Mouse (Mus musculus) right cerebral cortex, postnatal 25 days (tissue): ENCODE measurements around the gene Cirbp.
A peak's percentile ranks its signal among the peaks of the same experiment; 100 is the strongest.

Source experiments
- DNase-seq: peaks from one replicate; pipeline ENCODE4 v3.0.0; 2022

The Cirbp gene

DNA sequence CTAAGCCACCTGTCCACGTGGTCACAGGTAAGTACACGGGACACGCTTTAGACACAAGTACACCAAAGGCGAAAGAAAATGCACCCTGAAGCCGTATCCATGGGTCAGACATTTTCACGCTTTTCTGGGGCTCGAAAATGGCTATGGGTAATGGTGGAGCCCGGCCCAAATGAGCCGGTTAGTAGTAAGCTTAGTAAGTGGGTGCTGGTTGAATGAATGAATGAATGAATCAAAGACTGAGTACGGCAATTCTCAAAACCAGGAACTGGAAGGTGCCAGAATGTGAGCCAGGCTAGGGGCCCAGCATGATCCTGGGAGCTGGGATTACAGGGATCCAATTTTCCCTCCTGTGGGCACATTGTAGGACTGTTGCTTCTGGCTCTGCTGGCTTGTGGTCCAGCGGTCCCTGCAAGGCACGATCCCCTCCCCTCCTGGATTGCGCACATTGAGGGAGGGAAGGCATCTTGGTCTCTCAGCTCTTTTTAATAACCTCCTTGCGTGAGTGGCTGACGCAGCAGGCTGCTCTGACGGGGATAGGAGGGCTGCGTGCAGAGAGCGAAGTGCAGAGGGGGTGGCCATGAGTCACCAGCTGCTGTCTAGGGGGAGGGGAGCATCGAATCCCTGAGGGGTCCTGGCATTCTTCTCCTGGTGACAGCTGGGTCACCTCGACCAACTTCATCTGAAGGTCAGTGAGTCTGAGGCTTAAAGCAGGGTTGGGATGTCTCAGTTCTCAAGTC, at the start of gene Cirbp:
TSS of gene Cirbp (plus strand) at position 594 of the 737 bp plus-strand sequence.
- peak; percentile 65 for DNase-seq

DNA sequence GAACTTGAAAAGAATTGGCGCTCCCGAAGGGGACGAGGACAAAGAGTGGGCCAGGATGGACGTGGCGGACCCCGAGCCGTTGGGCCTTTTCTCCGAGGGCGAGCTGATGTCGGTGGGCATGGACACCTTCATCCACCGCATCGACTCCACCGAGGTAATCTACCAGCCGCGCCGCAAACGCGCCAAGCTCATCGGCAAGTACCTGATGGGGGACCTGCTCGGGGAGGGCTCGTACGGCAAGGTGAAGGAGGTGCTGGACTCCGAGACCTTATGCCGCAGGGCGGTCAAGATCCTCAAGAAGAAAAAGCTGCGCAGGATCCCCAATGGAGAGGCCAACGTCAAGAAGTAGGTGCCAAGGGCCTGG, 49.2 kb upstream of the Cirbp start:
- DNase-seq = no peak

DNA sequence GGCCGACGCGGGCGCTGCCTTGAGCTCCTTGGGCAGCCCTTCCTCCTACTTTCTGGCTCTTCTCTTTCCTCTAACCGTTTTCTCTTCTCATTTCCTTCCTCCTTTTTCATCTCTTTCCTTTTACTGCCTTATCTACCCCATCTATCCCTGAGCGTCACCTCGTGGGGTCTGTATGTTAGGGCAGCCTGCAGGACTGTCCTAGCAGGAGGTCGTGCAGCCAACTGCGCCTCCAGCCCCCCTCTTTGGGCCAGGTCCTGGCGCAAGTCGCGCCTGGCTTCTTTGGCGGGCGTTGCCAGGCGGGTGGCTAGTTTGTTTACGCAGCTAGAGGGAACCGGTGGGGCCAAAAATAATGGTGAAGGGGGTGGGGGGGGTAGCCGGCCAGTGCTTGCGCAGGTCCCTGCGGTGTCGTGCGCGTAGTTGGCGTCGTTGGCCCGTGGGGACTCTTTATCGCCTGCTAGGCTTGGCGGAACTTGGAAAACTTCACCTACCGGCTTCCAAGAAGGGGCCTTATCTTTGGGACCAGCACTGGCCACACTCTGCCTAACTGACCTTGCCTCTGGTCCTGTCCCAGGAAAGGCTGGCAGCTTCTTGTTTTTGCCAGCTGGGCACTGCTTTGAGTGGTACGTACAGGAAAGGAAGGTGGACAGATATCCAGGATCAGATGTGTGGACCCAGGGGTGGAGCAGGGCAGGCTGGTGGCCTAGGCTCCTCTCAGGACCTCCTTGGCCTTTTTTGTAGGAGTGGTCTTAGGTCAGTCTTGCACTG, 48.7 kb upstream of the Cirbp start:
- DNase-seq = no peak

DNA sequence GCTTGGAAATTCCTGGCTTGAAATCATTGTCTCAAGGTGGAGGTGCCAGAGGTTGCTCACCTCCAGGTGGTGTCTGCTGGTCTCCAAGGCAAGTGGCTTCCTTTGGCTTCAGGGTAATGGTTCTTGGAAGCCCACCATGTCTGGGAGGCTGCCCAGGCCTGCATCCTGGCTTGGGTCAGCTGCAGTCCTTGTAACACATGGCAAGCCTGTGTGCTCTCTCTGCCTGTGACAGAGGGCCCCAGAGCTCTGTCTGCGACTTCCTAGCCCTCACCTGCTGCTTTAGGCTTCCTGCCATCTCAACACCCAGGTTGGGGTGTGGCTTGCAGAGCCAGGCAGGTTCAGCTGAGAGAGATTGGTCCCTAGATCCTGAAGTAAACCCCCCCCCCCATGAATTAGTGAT, 48.0 kb upstream of the Cirbp start:
- DNase-seq = no peak

DNA sequence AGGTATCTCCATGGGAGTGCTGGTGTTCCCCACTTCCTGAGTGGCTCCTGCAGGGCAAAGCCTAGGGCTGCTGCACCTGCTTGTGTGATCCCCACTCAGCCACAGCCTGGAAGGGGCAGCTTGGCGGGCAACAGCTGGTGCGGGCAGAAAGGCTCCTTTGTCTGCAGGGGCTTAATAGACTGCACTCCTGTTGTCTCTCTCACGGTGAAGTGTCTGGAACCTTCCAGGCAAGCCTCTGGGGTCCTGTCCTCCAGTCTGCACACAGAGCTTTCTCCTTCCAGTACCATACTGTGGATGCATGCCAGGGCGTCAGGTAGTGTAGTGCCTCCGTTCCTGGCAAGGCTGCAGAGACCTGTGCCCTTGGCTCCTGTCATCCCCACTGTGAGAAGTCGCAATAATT, 47.2 kb upstream of the Cirbp start:
- DNase-seq = no peak

DNA sequence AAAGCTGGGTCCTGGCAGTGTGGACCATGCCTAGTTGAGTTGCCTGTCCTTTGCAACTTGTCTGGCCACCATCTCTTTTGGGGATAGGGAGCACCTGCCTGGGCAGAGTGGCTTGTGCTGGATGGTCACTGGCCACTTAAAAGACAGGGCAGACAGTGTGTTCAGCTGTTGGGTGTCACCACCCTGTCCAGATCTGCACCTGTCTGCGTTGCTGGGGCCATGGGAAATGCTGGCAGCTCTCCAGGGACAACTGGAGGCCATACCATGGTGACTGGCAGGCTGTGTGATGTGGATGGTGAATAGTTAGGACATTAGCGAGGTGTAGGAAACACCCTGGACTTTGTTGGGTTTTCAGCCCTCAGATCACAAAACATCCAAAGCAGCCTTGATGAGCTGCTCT, 45.6 kb upstream of the Cirbp start:
- DNase-seq = no peak

DNA sequence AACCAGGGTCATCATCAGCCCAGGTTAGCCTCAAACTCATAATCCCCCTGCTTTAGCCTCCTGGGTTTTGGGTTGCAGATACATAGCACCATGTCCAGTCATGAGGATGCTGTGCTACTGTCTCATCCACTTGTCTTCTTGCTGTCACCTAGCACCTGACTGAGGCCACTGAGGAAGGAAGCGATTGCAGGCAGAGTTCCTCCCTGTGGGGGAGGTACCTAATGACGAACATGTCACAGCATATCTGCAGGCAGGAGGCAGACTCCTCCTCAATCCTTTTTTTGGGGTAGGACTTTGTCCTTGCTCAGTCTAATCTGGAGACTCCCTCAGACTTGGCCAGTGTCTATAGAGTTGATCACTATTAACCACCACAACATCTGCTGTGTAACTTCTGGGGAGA, 44.1 kb upstream of the Cirbp start:
- no peak for DNase-seq

DNA sequence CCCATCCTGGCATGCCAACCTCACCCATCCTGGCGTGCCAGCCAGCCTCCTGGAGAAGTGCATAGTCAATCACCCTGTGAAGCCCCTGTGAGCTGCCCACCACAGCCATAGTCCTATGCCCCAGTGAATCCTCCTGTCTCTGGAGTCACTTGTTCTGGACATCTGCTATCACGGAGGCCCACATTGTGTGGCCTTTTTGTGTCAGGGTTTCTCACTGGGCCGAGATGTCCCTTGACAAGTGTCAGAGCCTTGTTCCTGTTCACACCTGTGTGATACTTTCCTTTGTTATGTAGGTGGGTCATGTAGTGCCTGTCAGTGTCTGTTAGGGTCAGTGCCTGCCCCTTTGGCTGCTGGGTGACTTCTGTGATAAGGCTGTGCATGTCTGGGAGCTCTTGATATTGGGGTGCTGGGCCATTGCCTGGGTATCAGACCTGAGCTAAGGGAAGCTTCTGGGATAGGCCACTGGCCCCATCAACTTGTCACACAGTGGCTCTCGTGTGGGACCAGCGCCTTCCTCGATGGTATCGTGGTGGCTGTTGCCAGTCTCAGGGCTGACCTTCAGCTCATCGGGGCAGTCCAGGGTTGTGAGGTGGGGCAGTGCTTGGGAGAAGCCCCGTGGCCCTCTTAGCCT, 41.7 kb upstream of the Cirbp start:
- DNase-seq = no peak

DNA sequence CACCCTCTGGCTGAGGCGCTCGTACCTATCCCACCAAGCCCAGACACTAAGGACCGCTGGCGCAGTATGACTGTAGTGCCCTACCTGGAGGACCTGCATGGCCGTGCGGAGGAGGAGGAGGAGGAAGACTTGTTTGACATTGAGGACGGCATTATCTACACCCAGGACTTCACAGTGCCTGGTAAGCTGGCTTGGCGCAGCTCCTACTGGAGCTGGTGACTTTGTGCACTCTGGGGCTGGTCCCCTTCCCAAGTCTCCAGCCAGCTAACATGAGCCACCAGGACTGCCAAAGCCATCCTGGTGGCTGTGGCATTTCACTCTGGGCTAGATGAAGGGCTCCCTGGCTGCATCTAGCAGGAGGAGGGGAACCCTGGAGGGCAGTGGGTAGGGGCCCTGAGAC, 37.9 kb upstream of the Cirbp start:
- DNase-seq = no peak

DNA sequence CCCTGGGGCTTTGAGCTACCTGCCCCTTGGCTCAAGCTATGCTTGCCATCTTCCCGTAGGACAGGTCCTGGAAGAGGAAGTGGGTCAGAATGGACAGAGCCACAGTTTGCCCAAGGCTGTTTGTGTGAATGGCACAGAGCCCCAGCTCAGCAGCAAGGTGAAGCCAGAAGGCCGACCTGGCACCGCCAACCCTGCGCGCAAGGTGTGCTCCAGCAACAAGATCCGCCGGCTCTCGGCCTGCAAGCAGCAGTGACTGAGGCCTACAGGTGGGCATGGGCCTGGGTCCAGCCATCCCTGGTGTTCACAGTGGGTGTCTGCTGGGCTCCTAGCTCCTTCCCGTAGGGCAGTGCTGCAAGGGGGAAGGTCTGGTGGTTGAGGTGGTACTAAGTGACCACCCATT, 35.9 kb upstream of the Cirbp start:
- no peak for DNase-seq

DNA sequence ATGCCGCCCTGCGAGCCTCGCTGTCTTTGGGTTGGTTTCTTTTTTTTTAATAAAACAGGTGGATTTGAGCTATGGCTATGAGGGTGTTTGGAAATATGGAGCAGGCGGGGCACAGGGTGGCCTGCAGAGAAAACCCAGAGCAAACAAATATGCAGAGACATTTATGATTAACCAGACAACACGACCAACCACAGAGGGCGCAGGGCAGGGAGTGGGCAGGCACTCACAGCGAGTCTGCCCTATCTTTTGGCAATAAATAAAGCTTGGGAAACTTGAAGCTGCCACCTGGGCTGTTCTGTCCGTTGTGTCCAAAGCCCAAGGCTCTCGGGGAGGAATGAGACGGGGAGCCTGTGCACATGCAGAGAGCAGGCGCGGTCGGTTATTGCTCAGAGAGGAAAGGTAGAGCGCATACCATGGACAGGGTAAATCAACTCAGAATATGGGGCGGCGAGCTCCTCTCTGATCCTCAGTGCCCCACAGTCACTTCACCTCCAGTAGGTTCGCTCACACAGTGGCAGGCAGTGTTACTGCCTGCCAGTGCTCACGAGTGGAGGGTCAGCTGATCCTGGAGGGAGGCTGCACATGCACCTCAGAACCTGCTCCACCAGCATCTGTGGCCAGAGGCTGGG, 35.3 kb upstream of the Cirbp start:
- DNase-seq = no peak

DNA sequence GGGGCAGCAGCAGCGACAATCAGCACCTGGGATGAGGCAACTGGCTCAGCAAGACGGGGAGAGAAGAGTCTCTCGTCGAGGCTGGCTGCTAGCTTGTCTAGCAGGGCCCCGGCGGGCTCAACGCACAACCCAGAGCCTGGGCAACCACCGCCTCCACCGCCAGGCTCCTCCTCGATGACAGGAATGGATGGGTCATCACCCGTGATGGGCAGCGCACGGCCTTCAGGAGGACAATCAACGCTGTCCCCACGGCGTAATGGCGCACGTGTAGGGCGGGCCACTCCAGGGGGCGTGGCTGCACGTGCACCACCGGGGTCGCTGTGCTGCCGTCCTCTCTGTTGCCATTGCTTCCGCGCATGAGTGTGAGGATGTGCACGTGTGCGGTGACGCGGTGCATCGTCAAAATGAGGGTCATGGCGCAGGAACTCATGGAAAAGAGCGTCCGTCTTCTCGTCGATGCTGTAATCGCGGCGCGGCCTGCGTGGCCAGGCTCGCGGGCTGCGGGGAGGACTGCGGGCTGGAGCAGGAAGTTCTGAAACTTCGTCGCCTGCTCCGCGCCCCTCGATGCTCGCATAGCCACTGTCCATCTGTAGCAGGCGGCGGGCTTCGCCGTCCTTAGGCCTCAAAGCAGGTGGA, 34.4 kb upstream of the Cirbp start:
- DNase-seq = peak; percentile 64

DNA sequence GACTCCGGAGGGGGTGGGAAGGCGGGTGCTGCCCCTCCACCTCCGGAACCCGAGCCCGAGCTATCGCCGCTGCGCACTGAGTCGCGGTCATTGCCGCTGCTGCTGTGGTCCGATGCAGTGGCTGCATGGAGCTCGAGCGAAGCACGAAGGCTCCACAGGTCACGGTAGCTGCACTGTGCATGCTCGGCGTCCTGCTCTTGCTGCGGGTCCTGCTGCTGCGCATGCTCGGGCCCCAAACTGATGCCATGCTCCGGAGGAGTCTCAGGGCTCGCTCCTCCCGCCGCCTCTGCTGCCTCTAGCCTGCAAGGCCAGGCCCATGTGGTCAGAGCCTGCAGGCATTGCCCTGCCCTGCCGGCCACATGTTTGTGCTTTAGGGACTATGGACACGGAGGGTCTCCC, 33.8 kb upstream of the Cirbp start:
- no peak for DNase-seq

DNA sequence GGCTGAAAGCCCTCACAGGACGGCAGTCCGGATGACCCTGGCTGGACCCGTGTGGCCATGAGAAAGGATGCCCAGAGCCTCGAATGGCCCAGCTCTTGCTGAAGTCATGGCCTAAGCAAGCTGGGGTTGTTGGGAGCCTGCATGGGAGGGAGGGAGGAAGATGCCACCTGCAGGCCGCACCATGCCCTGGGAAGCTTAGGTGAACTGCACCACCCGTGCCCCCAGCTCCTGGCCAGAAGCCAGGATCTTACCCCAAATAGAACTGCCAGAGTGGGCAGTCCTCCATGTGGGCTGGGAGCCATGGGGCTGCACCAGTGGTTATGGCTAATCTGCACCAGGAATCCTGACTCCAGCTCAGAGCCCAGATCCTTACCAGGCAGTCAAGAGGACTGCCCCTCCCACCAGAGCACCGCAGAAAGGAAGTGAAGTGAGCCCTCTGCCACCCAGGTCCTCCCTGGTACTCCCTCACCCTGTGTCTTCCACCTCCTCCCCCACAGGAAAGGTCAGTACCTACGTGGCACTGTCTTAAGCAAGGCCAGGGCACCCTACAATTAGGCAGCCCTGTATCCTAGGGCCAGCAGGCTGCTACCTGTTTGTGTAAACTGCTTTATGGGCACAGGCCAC, 32.4 kb upstream of the Cirbp start:
- DNase-seq = no peak

DNA sequence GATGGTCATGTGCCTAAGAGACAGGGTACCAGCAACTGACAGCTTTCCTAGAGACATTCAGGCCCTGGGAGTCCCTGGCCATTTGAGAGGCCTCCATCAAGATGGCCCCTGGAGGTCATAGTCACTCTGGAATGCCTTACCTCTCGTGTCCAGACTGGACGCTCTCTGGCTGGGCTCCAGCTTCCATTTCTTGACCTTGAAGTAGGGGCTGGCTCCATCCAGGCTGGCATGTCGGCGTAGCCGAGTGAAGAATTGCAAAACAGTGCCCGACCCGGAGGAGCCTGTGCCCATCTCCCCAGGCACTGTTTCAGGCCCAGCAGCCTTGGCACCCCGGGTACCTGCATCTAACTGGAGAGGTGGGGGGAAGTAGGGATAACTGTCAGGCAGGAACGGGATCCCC, 31.4 kb upstream of the Cirbp start:
- DNase-seq = no peak

DNA sequence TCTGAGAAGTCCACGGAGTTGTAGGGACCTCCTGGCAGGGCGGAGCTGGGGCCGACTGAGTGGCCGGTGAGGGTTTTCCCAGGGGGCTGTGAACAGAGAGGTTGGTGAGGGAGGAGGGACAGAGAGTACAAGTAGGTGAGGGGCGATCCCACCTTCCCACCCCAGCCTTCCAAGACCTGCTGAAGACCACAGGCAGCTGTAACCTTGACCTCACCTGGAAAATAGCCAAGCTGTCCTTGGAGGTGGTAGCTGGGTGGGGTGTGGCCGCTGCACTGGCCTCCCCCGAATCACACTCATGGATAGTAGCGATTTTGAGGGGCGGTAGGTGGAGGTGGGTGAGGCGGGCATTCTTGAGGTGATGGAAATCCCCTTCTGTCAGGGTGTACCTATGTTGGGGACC, 30.6 kb upstream of the Cirbp start:
- DNase-seq = no peak

DNA sequence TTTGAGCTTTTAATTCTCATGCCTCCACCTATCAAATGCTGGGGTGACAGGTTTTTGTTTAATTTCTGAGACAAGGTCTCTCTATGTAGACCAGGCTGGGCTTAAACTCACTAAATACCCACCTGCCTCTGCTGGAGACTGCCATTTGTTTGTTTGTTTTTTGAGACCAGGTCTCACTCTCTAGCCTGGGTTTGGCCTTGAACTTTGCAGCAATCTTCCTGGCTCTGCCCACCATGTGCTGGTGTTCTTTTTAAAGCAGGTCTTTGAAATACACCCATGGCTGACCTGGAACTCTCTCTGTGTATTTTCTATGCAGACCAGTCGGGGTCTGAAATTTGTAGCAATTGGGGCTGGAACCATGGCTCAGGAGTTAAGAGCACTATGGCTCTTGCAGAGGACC, 30.1 kb upstream of the Cirbp start:
- no peak for DNase-seq

DNA sequence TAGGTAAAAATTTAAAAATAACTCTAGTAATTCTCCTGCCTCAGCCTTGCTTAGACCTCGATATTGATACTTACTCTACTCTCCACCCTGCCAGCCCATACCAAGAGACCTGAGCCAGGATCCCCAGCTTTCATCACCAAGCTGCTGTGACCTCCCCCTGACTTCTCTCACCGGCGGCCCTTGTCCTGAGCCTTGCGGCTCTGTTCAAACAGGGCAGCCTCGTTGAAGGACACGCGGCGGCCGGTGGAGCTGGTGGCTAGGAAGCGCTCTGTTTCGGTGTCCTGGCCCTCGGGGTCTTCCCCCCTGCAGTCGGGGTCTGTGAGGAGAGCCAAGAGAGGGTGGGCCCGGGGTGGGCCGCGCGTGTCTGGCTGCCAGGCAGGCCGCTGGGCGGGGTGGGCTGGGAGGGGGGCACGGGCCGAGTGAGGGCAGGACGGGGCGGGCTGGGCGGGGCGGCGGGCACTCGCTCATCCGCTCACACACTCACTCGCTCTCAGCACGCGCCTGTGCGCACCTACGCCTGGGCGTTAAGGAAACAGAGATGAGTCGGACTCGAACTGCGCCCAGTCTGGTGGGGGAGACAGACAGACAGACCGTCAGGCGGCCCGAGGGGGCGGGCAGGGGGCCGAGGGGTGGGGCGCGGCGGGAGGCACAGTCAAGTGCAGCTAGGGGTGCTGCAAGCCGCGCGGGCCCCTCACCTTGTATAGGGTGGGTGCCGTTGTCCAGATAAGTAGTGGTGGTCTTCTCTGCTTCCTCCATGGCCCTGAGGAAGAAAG, 29.4 kb upstream of the Cirbp start:
- DNase-seq = no peak

DNA sequence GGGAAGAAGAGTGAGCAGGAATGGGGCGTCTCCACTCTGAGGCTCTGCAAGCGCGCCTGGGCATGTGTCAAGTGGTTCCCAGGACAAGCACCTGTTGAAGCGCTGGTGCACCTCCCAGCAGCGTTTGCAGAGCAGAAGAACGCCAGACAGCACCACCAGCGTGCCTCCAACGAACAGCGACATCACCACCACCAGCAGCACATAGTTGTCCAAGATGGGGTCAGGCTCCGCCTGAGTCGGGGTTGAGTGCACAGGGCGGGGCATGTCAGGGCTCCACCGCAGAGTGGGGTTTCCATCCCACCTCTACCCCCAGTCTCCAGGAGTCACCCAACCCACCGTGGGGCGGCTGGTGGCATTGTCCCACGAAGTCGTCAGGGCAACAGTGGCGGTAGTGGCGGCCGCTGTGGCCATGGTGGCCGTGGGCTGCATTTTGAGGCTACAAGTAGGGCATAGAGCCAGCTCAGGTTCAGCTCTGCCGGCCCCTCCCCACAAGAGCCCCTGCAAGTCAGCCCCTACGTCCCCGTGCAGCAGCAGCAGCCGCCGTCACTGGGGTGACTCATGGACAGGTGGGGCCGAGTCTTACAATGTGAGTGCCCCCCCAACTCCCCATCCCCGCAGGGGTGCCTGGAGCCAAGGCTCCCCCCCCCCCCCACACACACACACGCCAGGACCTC, 28.7 kb upstream of the Cirbp start:
- no peak for DNase-seq

DNA sequence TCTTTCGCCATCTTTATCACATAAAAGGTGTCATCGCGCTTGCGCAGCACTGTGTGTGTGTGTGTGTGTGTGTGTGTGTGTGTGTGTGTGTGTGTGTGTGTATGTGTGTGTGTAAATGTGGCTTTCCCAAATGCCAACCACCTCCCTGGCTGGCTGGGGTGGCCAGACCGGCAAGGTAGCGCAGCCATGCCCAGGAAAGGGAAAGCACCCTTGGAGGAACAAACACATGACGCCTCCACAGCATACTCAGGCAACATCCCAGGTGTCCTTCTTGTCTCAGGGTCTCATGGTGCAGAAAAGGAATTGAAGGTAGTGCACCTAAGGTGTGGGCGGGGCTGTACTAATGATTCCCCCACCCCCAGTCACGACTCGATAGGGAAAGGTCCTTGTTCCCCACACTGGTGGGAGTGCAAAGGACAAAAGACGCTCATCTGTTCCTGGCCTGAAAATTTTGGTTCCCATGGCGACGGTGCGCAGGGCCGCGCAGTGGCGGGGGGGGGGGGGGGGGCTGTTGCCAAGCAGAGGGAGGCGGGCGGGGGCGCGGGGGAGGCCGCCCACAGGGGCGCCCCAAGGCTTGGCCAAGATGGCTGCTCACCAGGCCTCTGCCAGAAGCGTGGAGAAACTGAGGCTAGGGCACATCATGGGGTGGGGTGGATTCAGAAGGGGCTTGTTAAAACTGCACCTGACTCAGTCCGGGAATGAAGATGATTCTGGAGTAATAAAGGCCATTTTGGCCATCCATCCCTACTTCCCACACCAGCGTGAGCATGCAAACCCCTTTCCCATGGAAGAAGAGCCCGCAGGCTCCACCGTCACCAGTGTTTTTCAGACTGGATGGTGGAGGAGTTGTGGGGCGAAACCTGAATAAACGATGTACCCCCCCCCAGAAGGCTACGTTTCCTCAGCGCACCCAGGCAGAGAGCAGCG, 27.9 kb upstream of the Cirbp start:
- no peak for DNase-seq
